Mouse (Mus musculus) gastrocnemius, adult 8-10 months (tissue): ENCODE results near the gene Rhox3h. TPM values are rescaled to one million over a fixed set of nuclear protein-coding genes. Genes with fewer than 3 reads are reported as not detected.
"Not testable (repeated sequence)": the region's sequence is repeated elsewhere in the genome, so short reads cannot be mapped to it uniquely, and the experiment has no call there.

Experiments
- DNase-seq, 2 experiments: peaks; one replicate each; pipeline ENCODE4 v3.0.0; 2022; ENCODE audit warnings: low spot score in 2 of 2
- total RNA-seq, 4 experiments: library from RNA; stranded (reverse); gene quantifications; 2 replicates each; pipeline ENCODE4 v1.2.4; 2022

Rhox3h gene
- not detected for total RNA-seq

- not testable (repeated sequence) for DNase-seq
Measured at GRCm38 (mm10) chrX:37668664-37669063, at the start of gene Rhox3h. Gene Rhox3h (minus strand): TSS chrX:37668764.

DNA sequence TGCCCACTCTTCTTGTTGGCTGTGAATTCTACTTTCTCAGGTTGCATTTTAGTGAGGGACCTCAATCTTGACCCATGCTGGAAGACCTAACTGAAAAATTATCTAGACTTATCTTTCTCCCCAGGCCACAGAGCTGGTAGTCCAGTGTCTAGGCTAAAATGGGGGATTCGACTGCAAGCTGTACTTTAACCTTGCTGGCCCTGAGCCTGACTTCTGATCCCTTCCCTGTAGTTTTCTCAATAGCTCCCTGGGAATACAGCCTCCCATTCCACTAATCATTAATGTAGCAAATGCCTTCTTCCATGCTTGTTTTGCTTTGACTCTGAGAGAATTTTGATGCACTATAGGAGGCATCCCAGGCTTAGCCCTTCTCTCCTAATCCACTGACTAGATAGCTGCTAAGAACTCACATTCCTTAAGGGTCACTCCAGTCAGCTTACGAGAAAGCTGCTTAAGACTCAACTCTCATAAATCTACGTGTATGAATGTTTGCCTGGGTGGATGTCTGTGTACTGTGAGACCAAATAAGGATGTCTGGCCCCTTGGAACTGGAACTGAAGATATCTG is 33.3 kb upstream of the Rhox3h start:
- no peak for DNase-seq

DNA sequence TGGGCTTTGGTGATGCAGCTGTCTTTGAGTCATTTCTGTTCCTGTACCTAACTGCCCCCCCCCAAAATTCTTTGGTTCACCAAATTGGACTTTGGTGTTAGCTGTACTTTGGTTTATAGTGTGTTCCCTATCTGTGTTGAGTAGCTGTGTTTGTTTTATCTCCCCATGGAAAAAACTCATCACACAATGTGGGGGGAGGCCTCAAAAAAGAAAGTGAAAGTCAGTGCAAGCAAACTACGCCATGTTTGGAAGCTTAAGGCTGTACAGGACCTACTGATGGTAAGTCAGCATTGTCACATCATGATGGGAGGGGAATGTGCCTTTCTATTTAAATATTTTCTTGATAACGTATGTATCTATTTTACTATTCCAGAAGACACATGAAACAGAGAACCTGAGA is 23.7 kb upstream of the Rhox3h start:
- no peak for DNase-seq

GRCm38 (mm10) chrX:37683031-37683715 is 14.6 kb upstream of the Rhox3h start:
- no peak for DNase-seq

DNA sequence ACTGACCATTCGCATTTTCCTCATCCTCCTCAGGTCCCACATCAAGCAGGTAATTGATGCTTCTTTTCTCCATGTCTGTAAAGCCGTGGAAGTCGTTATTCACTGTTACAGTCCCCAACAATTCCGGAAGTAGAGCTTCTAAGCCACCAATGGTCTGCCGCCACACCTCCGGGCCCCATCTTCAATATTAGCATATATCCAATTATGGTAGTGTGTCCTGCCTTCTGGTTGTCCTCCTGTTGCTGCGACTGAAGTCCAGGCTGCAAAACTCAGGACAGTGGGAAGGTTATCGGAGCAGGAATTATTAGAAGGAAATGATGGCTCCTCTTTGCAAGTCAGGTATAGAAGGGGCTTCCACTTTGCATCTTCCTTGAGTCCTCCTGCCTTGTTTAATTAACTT is 4.6 kb upstream of the Rhox3h start, which contains the start of gene Rhox2h:
TSS of gene Rhox2h (minus strand) at position 101 of the 400 bp plus-strand sequence.
- not testable (repeated sequence) for DNase-seq

GRCm38 (mm10) chrX:37651227-37651626 is 17.3 kb downstream of the Rhox3h start, which contains the start of gene Rhox4g:
Gene Rhox4g (minus strand): TSS chrX:37651327.
- DNase-seq, result not testable (repeated sequence)

GRCm38 (mm10) chrX:37643370-37643769 is 25.2 kb downstream of the Rhox3h start, which contains the start of gene Rhox2g:
Gene Rhox2g (minus strand): TSS chrX:37643470.
- not testable (repeated sequence) for DNase-seq

GRCm38 (mm10) chrX:37628512-37628911 is 40.1 kb downstream of the Rhox3h start, which contains the start of gene Rhox3g:
Gene Rhox3g (minus strand): TSS chrX:37628612.
- not testable (repeated sequence) for DNase-seq

Other genes with a start within 250 kb of the Rhox3h start
- gene Rhox4b, start 236.3 kb downstream of the Rhox3h start, total RNA-seq, result not detected
- gene Rhox2c, start 215.1 kb downstream of the Rhox3h start, total RNA-seq, result not detected
- gene Rhox3c, start 210.2 kb downstream of the Rhox3h start, total RNA-seq, result not detected
- not detected for gene Rhox4c, start 188.4 kb downstream of the Rhox3h start, total RNA-seq
- gene Rhox2d, start 175.3 kb downstream of the Rhox3h start, total RNA-seq, result not detected
- not detected for gene Rhox4d, start 154.4 kb downstream of the Rhox3h start, total RNA-seq
- not detected for gene Rhox2e, start 138.3 kb downstream of the Rhox3h start, total RNA-seq
- not detected for gene Rhox3e, start 126.7 kb downstream of the Rhox3h start, total RNA-seq
- gene Rhox4e, start 111.4 kb downstream of the Rhox3h start, total RNA-seq, result not detected
- gene Rhox2f, start 97.4 kb downstream of the Rhox3h start, total RNA-seq, result not detected
- not detected for gene Rhox3f, start 87.8 kb downstream of the Rhox3h start, total RNA-seq
- not detected for gene Rhox4f, start 61.1 kb downstream of the Rhox3h start, total RNA-seq
- not detected for gene Rhox3g, start 40.2 kb downstream of the Rhox3h start, total RNA-seq
- gene Rhox2g, start 25.3 kb downstream of the Rhox3h start, total RNA-seq, result not detected
- not detected for gene Rhox4g, start 17.4 kb downstream of the Rhox3h start, total RNA-seq
- not detected for gene Rhox2h, start 4.5 kb upstream of the Rhox3h start, total RNA-seq
- gene Rhox5, start 136.1 kb upstream of the Rhox3h start, total RNA-seq, result not detected
- gene Rhox6, start 158.1 kb upstream of the Rhox3h start, total RNA-seq, result not detected
- gene Rhox7a, start 162.9 kb upstream of the Rhox3h start, total RNA-seq, result not detected
- not detected for gene Rhox8, start 210.2 kb upstream of the Rhox3h start, total RNA-seq
- gene Rhox7b, start 228.5 kb upstream of the Rhox3h start, total RNA-seq, result not detected
- not detected for gene Rhox9, start 233.0 kb upstream of the Rhox3h start, total RNA-seq